Mouse (Mus musculus): ENCODE results near the gene Fancc. TPM values are rescaled to one million over a fixed set of nuclear protein-coding genes. Genes with fewer than 3 reads are reported as not detected.

Gene Fancc
- polyA plus RNA-seq, 1 experiment from 2014 or later, result 7.9 TPM

DNA sequence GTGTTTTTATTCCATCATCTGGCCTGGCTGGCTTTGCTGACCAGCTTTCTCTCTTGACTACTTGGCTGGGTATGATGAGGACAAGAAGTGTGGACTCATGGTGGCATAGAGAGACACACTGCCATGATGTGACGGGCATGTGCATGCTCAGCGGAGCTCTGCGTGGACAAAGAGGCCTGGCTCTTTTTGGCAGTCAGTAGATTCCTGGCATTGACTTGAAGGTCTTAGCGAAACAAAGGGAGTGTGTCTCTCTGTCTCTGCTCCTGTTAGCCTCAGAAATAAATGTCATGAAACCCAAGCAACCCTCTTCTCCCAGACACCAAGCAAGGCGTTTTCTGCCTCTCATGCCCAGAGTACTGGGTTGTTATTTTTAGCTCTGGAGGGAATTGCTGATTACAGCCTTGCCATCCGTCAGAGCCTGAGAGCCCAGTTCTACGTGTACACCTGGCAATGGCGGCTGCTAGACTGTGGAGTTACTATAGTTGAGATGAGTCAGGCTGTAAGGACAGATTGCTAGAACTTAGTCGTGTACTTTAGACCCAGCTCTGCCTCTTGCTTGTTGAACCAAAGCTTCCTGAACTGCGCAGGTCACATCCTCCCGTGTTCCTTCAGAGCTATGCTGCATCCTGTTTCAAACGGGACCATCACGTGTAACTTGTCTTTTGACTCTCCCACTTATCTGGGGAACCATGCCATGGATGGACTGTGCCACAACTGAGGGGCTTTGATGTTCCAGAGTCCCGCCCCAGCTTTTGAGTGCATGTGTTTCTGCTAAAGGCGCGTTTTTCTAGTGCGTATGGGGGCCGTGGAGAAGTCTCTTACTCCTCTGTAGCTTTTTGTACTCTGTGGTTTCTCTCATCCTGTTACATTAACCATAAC, 236.1 kb downstream of the Fancc start:
- H3K27me3 ChIP-seq, result no peaks in the 10 kb centered on the region
- DNase-seq (ENCODE audit: low read depth, low spot score), result no peak
- ATAC-seq, result no peak
- no peak for TF ChIP-seq CTCF (IDR thresholded peaks at IDR 0.05)
- in situ Hi-C loops (cut with MboI; ENCODE audit: low pct_unique_long_range_greater_than_20kb), result no loop called here
- ChIA-PET POLR2A (interaction anchor here (0.8 to 1.9 kb wide), 5 partner anchors 9 to 50 kb away, joined by 3 to 6 read pairs (median 3); no protein-coding TSS in a partner anchor), CTCF (interaction anchor here (0.8 to 2.1 kb wide), 3 partner anchors 13 to 214 kb away, joined by 3 to 8 read pairs (median 4); no protein-coding TSS in a partner anchor)

DNA sequence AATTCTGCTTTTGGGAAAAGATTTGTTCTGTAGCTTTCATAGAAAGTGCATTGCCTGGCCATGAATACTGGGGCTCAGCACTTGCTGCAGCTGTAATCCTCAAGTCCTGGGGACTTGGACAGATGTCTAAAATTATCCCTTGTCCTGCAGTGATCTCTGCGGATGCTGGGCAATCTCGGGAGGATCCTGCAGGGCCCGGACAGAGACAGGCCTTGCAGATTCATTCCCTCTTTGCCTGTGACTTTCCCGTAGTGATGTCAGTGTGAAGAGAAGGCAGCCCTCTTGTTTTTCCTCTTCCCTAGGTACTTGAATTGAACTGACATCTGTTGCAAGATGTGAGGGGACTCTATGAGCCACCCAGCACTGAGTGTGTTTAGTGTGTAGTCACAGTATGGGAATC, 236.9 kb downstream of the Fancc start:
- DNase-seq (ENCODE audit: low read depth, low spot score), result no peak

DNA sequence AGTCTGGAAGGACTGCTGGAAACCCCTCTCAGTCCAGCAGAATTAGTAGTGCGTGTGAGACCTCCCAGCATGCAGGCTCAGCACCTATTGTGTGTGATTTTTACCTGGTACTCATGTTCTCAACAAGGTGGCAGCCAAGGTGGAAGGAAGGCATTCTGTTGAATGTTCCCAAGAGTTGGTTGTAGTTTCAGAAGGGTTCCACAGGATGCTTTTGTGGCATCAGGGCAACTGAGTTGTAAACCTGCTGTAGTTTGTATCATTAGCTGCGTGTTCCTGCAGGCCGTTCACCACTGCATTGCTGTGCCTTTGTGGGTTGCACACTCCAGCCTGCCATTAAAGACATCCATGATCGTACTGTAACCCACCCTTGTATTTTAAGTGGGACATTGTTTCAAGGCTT, 238.4 kb downstream of the Fancc start:
- CTCF ChIA-PET, result interaction anchor here (0.9 to 1.7 kb wide), 4 partner anchors 12 to 213 kb away, joined by 3 to 4 read pairs (median 3); no protein-coding TSS in a partner anchor
- in situ Hi-C loops (cut with MboI; ENCODE audit: low pct_unique_long_range_greater_than_20kb), result no loop called here

More for the DNA sequence above, 236.9 kb downstream of the Fancc start:
- no peaks in the 10 kb centered on the region for H3K27me3 ChIP-seq
- no peak for ATAC-seq
- POLR2A ChIA-PET, result interaction anchor here (0.7 to 1.9 kb wide), 6 partner anchors 9 to 332 kb away, joined by 3 to 6 read pairs (median 3); no protein-coding TSS in a partner anchor
- TF ChIP-seq CTCF (IDR thresholded peaks at IDR 0.05), result no peak
- CTCF ChIA-PET, result interaction anchor here (1.9 to 2.1 kb wide), 2 partner anchors 14 to 213 kb away, joined by 4 to 8 read pairs; no protein-coding TSS in a partner anchor
- in situ Hi-C loops (cut with MboI; ENCODE audit: low pct_unique_long_range_greater_than_20kb), result no loop called here

DNA sequence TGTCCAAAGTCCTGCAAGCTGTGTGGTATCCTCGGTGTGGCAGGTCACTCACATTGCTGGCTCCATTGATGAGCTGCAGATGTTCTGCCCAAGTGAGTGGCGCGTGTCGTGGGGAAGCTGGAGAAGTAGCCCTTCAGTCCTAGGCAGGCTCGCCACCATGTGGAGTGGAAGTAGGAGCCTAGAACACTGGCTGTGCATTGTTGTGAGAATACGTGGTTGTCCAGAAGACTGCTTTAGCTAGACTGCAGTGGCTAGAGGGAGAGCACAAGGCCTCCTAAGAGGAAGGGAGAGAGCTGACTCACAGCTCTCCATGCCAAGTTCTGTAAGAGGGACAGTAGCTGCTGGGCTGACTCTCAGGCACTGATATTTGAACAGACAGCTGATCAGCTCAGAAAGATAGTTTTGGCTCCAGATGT, 238.9 kb downstream of the Fancc start:
- H3K27me3 ChIP-seq, result no peaks in the 10 kb centered on the region
- DNase-seq (ENCODE audit: low read depth, low spot score), result no peak
- POLR2A ChIA-PET, result interaction anchor here (0.6 to 2.0 kb wide), 2 partner anchors 15 to 198 kb away, joined by 4 to 8 read pairs; no protein-coding TSS in a partner anchor
- in situ Hi-C loops (cut with MboI; ENCODE audit: low pct_unique_long_range_greater_than_20kb), result no loop called here
- ATAC-seq, result peak; percentile 73
- CTCF ChIA-PET, result interaction anchor here (0.9 to 1.7 kb wide), 5 partner anchors 13 to 212 kb away, joined by 3 to 5 read pairs (median 3); no protein-coding TSS in a partner anchor
- no peak for TF ChIP-seq CTCF (IDR thresholded peaks at IDR 0.05)

More for the DNA sequence above, 238.4 kb downstream of the Fancc start:
- no peaks in the 10 kb centered on the region for H3K27me3 ChIP-seq
- TF ChIP-seq CTCF (IDR thresholded peaks at IDR 0.05), result no peak
- ATAC-seq (peak; percentile 2), DNase-seq (ENCODE audit: low read depth, low spot score) (no peak)
- POLR2A ChIA-PET, result interaction anchor here (0.6 to 2.0 kb wide), 4 partner anchors 15 to 212 kb away, joined by 3 to 8 read pairs (median 4); no protein-coding TSS in a partner anchor

DNA sequence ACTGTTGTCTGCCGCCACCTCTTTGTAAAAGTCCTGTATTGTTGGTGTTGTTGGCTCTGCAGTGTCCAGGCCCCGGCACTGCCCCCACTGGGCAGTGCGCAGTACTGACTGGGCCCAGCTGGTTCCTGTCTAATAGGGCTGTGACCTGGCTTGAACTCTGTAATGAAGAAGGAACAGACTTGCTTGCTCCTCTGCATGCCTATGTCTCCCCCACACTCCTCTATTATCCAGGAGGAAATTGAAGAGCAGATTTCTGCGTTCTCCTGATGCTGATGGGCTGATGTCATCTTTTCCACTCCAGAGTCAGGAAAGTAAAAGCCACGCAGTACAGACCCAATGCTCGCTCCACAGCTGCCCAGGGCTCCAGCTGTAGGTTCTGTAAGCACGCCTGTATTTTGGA, 240.3 kb downstream of the Fancc start:
- peak; percentile 71 for TF ChIP-seq CTCF (IDR thresholded peaks at IDR 0.05)
- ChIA-PET CTCF (interaction anchor here (1.7 kb wide), 1 partner anchor 21 kb away, joined by 5 read pairs; no protein-coding TSS in a partner anchor), POLR2A (interaction anchor here (0.9 to 2.0 kb wide), 2 partner anchors 13 to 17 kb away, joined by 3 to 8 read pairs; no protein-coding TSS in a partner anchor)
- ATAC-seq, result peak; percentile 36
- in situ Hi-C loops (cut with MboI; ENCODE audit: low pct_unique_long_range_greater_than_20kb), result no loop called here
- DNase-seq (ENCODE audit: low read depth, low spot score), result no peak
- no peaks in the 10 kb centered on the region for H3K27me3 ChIP-seq

DNA sequence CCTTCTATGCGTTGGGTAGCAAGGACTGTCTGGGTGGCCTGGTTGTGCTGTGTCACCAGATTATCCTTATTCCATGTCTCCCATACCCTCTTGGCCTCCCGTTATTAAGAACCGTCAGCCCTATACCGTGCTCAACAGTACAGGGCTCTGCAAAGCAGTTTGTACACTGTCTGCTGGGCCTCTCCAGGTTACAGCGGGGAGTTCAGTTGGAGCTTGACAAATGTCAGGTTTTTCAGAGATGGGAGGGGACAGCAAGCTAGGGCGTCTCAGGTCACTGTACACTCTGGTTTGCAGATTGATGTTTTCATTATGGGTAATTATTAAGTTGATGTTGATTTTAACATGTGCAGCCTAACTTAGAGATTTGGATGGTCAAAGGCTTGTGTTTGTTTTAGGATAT, 240.9 kb downstream of the Fancc start:
- no peaks in the 10 kb centered on the region for H3K27me3 ChIP-seq
- no peak for TF ChIP-seq CTCF (IDR thresholded peaks at IDR 0.05)
- in situ Hi-C loops (cut with MboI; ENCODE audit: low pct_unique_long_range_greater_than_20kb), result no loop called here
- no peak for ATAC-seq
- POLR2A ChIA-PET, result interaction anchor here (0.9 kb wide), 1 partner anchor 13 kb away, joined by 3 read pairs; no protein-coding TSS in a partner anchor
- no peak for DNase-seq (ENCODE audit: low read depth, low spot score)
- CTCF ChIA-PET, result no interaction called here

DNA sequence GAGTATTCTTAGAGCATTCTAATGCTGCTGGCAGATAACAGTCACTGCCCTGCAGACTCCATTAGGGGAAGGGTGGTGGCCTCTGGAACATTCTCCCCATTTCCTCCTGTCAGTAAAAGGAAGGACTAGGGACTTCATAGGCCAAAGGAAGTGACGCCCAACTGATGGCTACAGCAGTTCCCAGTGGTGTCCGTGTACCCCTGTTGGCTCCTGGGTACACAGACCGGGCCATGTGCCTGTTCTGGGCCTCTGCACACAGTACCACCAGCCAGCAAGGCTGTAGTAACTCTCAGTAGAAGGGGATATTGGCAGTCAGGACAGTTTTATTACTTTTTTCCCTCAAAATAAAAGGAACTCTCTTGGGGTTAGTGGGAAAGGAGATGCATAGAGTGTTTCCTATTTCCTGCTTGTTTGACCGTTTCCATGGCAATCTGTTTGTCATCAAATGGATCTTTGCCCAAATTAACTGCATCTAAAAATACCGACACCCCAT, 241.5 kb downstream of the Fancc start:
- no peaks in the 10 kb centered on the region for H3K27me3 ChIP-seq
- DNase-seq (ENCODE audit: low read depth, low spot score) (no peak), ATAC-seq (no peak)
- no peak for TF ChIP-seq CTCF (IDR thresholded peaks at IDR 0.05)
- CTCF ChIA-PET, result interaction anchor here (1.2 to 2.3 kb wide), 3 partner anchors 10 to 65 kb away, joined by 3 to 9 read pairs (median 5); no protein-coding TSS in a partner anchor
- POLR2A ChIA-PET, result interaction anchor here (2.4 kb wide), 1 partner anchor 11 kb away, joined by 11 read pairs; no protein-coding TSS in a partner anchor
- in situ Hi-C loops (cut with MboI; ENCODE audit: low pct_unique_long_range_greater_than_20kb), result no loop called here

DNA sequence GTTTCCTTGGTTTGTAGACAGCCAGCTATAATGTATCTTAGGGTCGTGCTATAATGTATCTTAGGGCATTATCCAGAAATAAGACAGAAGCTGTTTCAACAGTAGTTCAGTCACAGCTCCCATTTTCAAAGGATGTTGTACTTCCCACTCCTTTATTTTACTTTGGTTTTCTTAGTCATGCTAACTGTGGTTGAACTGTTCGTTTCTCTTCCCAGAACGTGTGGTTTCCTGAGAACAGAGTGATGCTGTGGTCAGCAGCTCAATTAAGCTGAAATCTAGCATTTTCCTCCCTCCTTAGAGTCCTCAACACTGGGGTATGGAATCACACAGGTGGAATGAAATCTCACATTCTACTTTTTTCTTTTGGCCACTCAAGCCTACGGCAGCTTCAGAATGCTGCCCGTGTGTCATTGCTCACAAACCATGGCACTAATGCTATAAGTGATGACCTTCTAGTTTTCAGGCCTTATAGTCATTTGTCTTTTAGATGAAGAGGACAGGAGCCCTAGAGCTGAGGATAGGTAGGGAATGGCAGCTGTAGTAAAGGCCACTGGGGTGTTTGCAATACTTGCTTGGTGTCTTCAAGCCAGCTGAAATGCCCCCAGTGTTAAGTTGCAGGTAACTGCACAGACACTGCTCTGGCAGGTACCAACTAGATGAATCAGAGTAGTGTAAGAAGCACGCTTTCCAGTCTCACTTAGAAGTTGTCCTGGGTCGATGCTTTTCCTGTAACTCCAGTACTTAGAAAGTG, 243.0 kb downstream of the Fancc start:
- CTCF ChIA-PET, result interaction anchor here (0.9 to 2.3 kb wide), 12 partner anchors 8 to 207 kb away, joined by 3 to 9 read pairs (median 4); no protein-coding TSS in a partner anchor

DNA sequence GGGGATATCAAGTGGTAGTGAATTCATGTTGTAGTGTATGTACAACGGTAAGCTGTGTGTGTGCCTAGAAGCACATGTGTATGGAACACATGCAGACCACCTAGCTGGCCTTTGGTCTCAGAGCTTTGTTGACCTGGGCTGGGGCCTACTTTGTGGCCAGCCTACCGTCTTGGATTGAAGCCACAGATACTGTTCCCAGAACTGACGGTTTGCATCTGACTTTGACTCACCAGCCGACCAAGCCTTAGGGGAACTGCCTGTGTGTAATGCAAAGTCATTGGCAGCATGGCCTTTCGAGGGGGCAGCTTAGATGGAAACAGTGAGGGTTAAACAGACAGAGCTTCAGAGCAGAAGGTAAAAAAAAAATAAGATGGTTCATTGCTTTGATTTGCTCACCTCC, 243.9 kb downstream of the Fancc start:
- ATAC-seq (peak; percentile 12), DNase-seq (ENCODE audit: low read depth, low spot score) (no peak)
- ChIA-PET CTCF (interaction anchor here (0.9 to 2.3 kb wide), 10 partner anchors 8 to 140 kb away, joined by 3 to 9 read pairs (median 4); no protein-coding TSS in a partner anchor), POLR2A (interaction anchor here (0.6 to 2.4 kb wide), 9 partner anchors 8 to 363 kb away, joined by 3 to 11 read pairs (median 4); no protein-coding TSS in a partner anchor)
- TF ChIP-seq CTCF (IDR thresholded peaks at IDR 0.05), result no peak
- H3K27me3 ChIP-seq, result no peaks in the 10 kb centered on the region
- in situ Hi-C loops (cut with MboI; ENCODE audit: low pct_unique_long_range_greater_than_20kb), result no loop called here

More for the DNA sequence above, 243.0 kb downstream of the Fancc start:
- ATAC-seq (peak; percentile 6), DNase-seq (ENCODE audit: low read depth, low spot score) (no peak)
- POLR2A ChIA-PET, result interaction anchor here (0.6 to 2.4 kb wide), 7 partner anchors 9 to 20 kb away, joined by 3 to 11 read pairs (median 4); no protein-coding TSS in a partner anchor
- H3K27me3 ChIP-seq, result no peaks in the 10 kb centered on the region
- in situ Hi-C loops (cut with MboI; ENCODE audit: low pct_unique_long_range_greater_than_20kb), result no loop called here
- no peak for TF ChIP-seq CTCF (IDR thresholded peaks at IDR 0.05)
